Mouse (Mus musculus) kidney, postnatal 14 days (tissue): ENCODE measurements around the gene Rtp1.

Experiments used
- DNase-seq: peaks from one replicate; pipeline ENCODE4 v3.0.0; 2022; ENCODE audit warnings: mixed read lengths

Rtp1 gene

GRCm38 (mm10) chr16:23456534-23456933, 27.6 kb downstream of the Rtp1 start:
- peak; percentile 79 for DNase-seq

- DNase-seq: no peak
Measured at GRCm38 (mm10) chr16:23457338-23457737, 28.4 kb downstream of the Rtp1 start.

- no peak for DNase-seq
Measured at GRCm38 (mm10) chr16:23458906-23459588, 30.1 kb downstream of the Rtp1 start.

- DNase-seq: no peak
Measured at GRCm38 (mm10) chr16:23463671-23464347, 34.9 kb downstream of the Rtp1 start.

GRCm38 (mm10) chr16:23471551-23471950, 42.6 kb downstream of the Rtp1 start:
- DNase-seq: no peak

GRCm38 (mm10) chr16:23472046-23472445, 43.1 kb downstream of the Rtp1 start:
- no peak for DNase-seq

- DNase-seq: no peak
Measured at GRCm38 (mm10) chr16:23475651-23476050, 46.7 kb downstream of the Rtp1 start.

GRCm38 (mm10) chr16:23476598-23476997, 47.7 kb downstream of the Rtp1 start:
- DNase-seq: no peak

- DNase-seq: no peak
Measured at GRCm38 (mm10) chr16:23479872-23480603, 51.1 kb downstream of the Rtp1 start.

- DNase-seq: no peak
Measured at GRCm38 (mm10) chr16:23482218-23482617, 53.3 kb downstream of the Rtp1 start.

- DNase-seq: no peak
Measured at GRCm38 (mm10) chr16:23482846-23483245, 53.9 kb downstream of the Rtp1 start.

GRCm38 (mm10) chr16:23483292-23483691, 54.4 kb downstream of the Rtp1 start:
- DNase-seq: no peak
